Mouse (Mus musculus) urinary bladder, postnatal 14 days (tissue): ENCODE data around the gene Pigr.

Experiments
- DNase-seq: peaks from one replicate; pipeline ENCODE4 v3.0.0; 2021; ENCODE audit warnings: low spot score

Gene Pigr

DNA sequence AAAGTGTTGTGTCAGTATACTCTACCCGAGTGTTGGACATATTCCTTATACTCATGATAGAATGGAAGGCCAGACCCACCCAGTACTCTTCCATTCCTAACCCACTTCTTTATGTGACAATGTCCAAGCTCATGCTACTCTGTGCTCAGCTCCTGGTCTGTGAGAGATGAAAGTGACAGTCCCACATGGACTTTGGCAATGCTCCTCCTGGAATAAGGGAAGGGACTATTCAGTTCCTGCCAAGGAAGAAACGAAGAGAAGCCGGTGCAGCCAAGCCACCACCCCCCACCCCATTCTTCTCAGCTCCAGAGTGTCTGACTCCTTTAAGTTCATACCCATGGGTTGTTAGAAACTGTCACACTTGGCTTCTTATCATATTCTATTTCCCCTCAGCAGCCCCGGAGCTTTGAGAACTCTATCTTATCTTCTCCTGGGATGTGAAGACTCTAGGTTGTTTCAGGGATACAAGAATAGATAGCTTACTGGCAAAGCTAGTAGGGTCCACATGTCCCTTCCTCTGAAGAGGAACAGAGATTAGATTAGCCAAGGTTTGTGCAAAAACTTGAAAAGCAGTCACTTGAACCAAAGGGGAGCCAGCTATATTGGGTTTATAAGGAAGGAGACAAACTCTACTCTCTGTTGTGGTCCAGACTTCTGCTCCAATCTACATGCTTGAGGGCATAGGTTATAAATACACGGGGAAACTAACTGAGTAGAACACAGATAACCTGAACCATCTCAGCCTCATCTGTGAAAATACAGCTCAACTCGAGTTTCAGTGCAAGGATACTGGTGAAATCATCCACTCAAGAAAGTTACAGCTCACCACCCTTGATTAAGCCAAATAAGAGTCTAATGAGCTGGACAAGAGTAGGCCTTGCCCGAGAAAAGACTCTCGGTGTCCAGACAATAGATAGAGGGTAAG, 3.7 kb downstream of the Pigr start:
- DNase-seq, result no peak

DNA sequence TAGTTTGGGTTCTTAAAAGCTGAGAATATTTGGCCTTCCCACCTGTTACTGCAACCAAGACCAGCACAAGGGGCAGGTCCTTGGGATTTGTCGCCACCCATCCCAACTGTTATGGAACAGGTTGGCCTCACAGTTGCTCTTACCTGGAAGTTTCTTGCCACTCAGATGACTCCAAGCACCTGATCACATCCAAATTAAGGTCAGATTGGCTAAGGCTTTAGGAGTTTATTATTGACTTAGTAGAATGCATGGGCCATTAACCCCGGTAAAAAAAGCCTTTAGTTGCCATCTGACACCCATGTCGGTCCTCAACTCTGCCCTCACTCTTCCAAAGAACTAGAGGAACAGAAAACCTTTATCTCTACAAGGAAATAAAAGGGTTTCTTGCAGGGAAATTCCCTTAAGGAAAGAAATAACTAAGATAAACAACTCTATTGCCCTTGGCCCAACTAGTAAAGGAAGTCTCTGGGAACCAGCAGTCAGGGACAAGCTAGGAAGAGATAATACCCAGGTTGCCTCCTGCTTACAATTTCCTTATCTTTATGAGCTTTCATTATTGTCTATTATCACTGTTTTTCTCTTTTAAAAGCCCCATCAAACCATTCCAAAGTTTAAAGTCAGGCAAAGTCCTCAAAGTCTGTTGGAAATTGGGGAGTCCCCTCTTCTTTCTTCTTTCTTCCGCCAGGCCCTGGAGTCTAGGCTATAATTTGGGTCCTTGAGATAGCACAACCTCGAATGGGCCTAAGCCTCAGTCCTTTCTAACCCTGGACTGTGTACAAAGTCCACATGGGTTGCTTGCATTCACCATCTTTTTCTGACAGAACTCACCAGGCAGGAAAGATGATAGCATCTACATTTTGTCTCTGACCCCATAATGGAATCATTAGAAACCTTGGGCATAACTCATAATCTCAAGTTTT, 6.0 kb downstream of the Pigr start:
- no peak for DNase-seq

DNA sequence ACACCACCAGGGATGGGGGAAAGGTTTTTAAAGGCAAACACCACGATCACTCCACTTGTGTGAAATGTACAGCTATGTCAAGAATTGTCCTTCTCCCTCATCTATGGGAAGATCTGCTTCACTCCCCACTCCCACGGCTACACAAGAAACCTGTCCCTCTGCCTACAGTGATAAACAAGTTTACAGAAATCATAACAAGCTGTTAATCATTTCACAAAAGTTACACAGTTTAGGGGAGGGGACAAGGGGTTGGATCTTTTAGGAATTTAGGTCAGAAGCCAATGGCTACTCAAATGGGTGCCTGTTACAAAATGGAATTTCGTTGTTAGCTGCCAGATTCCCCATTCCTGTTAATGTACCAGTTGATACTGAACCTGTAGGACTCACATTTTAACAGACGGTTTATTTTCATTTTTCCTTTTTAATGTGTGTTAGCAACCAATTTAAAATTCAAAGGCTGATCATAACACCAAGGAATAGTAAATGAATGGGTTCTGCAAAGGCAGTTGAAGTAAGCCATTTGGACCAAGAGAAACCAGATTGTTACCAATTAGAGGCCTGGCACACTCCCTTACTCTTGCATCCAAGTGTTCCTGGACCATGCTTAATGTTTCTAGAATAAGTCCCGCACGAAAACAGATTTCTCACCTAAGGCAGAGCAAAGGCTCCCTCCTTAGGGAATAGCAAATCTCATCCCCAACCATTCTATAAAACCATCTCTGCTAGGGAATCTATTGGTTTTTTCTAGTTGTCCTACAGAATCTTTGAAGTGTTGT, 8.9 kb downstream of the Pigr start:
- no peak for DNase-seq

DNA sequence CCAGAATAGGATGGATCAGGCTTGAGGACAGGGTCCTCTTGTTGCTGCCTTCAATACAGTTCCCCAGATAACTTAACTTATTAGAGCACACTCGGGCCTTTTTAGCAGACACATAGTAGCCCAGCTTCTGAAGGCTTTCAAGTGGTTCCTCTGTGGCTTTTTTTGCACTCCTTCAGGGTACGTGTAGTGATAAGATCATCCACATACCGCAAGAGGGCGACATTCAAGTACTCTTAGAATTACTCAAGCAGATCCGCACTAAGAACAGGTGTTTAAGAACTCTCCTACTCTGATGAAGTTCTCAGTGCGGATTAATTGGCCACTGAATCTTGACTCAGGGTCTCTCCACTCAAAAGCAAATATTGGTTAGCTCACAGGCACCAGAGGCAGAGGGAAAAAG, 11.8 kb downstream of the Pigr start:
- peak; percentile 23 for DNase-seq

DNA sequence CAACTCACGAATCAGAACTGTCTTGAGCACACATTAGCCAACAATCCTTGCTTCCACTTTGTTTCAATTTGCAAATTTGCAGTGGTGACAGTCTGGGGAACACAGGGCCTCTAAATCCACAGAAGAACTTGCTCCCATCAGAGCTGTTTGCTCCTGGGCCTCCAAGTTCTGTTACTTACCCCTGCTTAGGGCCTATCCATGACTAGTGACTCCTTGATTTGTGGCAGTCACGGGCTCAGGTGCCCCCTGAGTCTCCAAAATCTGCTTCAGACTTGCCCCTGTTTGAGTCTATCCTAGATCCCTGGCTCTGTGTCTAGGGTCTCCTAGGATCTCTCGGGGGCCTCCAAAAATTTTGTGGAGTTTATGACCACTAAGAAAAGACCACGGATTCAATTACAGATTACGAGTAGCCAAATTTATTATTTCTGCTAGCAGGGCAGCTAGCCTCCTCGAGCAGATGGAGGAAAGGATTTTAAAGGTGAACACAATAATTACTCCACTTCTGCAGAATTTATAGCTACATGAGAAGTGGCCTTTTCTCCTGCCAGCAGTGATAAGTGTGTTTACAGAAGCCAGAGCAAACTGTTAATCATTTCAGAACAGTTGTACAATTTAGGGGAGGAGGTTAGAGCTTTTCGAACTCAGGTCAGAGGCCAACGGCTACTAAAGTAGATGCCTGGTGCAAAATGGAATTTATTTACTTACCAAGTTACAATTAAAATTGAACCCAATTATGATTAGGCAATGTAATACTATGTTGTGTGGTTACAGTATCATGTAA, 14.3 kb downstream of the Pigr start:
- no peak for DNase-seq

DNA sequence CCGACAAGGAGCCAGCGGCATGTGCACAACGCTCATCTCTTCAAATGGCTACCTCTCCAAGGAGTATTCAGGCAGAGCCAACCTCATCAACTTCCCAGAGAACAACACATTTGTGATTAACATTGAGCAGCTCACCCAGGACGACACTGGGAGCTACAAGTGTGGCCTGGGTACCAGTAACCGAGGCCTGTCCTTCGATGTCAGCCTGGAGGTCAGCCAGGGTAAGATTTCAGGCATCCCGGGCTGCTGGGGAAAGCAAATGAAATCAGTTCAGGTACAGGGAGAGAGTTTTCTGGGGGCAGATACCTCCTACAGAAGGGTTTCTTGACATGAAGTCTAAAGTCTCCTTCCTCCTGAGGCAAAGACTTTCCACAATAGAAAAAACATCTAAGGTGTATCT, 15.1 kb downstream of the Pigr start:
- no peak for DNase-seq

DNA sequence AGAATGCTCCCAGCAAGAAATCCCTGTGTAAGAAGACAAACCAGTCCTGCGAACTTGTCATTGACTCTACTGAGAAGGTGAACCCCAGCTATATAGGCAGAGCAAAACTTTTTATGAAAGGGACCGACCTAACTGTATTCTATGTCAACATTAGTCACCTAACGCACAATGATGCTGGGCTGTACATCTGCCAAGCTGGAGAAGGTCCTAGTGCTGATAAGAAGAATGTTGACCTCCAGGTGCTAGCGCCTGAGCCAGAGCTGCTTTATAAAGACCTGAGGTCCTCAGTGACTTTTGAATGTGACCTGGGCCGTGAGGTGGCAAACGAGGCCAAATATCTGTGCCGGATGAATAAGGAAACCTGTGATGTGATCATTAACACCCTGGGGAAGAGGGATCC, 18.0 kb downstream of the Pigr start:
- DNase-seq, result no peak

DNA sequence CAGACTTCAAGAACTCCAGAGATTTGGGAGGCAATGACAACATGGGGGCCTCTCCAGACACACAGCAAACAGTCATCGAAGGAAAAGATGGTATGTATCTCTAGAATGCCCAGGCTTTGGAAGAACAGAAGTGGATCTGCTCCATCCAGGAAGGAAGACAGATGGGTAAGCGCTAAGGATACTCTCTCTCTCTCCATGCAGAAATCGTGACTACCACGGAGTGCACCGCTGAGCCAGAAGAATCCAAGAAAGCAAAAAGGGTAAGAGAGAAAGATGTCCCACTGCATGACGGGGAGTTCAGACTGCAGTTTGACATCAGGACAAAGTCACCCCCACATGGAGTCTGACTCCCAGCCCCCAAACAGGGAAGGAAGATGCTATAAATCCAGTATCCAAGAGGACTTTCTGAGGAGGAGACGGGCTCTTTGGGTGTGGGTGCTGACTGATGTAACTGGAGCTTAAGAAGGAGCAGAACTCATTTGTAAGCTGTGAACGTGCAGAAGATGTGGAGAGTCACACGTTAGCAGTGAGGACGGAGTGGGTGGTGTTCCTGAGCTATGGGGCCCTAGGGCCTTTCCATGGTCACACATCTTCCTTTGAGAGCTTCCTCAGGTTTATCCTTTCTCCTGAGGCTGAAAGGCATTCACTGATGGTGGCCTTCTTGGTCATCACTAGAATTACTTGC, 23.2 kb downstream of the Pigr start:
- no peak for DNase-seq

DNA sequence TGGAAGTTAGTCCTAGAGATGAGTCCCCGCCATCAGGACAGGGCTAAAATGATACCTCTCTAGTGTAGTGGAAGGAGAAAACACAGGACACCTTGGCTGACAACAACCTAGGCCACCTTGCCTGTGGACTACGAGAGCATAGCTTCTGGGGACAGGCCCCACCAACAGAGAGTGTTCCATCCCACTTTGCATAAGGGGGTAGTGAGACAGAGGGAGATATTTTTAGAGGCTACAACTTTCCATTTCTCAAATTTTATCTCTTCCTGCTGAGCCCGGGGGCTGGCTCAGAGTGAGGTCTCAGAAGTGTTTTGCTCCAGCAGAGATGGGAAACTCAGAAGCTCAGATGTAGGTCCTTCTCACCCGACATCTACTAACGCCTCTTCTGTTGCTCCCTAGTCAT, 23.9 kb downstream of the Pigr start:
- no peak for DNase-seq

DNA sequence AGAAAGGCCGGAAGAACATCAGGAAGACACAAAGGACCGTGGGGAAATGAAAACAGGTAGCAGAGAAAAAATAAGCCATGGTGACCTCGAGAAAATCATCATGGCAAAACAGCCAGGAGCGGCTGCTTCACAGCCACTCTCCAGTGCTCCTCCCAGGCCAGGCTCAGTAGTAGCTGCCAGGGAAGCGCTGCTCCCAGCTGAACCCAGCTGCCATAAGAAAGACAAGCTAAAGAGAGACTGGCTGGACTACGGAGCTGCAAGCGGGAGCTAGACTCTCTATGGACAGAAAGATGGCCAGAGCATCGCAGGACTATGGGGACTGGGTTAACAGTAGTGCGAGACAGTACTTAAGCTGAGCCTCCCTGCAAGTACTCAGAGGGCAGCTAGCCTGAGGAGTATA, 28.3 kb downstream of the Pigr start:
- no peak for DNase-seq

DNA sequence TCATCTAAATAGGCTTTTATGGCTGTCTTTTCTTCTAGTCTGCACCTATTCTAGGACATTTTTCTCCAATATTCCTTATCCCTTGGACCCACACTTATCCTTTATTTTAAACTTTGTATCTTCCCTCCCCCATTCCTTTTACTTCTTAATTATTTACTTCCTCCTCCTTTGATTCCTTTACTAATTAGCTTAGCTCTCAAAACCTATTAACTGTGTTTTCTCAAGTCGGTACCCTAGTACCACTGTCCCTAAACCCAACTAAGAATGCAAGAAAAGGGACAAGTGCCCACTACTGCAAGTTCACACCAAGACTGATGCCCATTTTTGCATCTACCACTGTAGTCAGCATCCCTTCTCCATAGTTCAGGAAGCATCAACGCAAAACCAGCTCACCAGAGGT, 29.2 kb downstream of the Pigr start:
- DNase-seq, result no peak

DNA sequence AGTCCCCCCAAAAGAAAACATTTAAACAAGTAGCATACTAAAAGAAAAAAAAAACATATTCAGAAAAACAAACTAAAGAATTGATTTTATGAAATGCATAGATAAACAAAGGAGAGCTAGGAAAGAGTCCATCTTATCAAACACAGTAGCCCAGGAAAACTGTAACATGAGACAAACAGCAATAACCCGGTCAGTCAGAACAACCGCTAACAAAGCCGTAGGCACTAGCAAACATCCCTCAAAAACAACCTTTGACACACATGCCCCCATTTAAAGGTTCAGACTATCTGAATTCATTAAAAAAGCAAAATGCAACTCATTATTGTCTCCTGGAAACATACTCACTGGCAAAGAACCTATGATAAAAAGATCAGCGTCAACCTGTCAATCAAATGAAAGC, 31.0 kb downstream of the Pigr start:
- DNase-seq, result no peak

DNA sequence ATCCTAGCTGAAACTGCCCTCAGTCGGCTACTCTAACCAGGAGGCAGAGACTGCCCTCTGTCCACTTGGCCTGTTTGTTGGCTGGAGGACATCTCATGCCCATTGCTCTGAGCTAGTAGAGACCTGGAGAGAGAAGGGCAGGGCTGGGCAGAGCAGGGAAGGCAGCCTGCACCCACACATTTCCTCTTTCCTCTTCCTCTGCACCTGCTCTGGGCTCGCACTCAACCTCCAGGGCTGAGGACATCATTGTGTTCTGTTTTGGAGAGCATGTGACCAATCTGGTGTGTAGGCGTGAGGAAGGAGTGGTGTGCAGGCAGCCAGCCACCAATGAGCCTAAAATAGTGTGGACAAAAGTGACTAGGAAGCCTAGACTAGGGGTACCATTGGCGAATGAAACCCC, 37.8 kb downstream of the Pigr start:
- no peak for DNase-seq

DNA sequence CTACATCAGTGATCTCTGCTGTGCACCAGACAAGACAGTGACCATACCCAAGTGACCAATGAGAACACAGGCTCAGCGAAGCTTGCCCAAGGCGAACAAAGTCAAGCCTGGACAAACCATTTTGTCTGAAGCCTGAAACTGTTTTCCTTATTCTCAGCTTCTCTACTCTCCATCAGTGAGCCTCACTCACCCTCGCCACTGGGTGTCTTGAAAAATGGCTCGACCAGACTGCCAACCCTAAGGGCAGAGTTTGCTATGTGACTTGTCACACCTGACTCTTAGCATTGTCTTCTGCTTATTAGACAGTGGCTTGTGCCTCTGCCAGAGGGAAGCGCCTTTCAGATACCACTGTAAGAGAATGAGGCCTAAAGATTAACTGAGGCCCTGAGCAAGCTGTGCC, 38.3 kb downstream of the Pigr start:
- DNase-seq, result no peak

DNA sequence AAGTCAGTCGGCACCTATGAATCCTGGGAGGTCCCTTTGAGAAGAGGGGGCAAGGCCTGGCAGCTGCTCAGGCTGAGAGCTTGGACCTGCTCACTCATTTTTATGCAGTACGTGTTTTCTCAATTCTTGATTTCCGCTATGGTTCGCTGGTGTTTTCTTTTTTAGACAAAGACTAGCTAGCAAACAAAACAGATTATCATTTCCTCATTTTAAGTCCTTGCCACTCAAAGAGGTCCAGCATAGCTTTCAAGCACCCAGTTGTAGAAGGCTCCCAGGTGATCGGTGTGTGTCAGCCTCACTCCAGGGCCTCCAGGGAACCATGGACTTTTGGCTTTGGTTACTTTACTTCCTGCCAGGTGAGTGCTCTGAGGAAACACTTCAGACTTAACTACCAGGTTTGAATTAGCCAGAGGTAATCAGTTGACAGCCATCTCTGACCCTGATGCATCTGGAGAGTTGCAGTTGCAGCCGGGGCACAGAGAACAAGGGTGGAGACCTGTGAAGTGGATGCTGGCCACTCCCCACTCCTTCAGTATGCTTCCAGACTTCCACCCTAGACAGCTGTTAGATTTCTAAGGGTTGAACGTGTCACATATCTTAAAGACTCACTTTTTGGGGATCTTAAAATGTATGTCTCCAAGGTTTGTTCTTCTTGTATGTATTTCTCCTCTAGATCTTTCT, 39.2 kb downstream of the Pigr start, which contains the start of gene Fcmr:
Fcmr (plus strand) TSS at position 129 of the 681 bp plus-strand sequence.
- DNase-seq, result no peak

DNA sequence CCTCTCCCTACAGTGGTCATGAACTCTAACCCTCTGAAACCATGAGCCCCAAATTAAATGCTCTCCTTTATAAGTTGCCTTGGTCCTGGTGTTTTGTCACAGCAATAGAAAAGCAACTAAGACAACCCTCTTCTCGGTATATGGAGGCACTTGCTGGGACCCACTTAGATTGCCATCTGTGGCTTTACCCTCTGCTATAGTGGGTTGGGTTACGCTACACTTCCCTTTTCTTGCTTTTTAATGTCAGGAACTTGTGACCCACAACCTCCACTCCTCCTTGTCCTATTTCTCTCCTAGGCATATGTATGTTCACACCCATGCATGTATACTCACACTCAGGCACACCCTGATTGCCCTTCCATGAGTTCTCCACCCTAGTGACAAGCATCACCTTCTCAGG, 46.4 kb downstream of the Pigr start:
- DNase-seq, result no peak

DNA sequence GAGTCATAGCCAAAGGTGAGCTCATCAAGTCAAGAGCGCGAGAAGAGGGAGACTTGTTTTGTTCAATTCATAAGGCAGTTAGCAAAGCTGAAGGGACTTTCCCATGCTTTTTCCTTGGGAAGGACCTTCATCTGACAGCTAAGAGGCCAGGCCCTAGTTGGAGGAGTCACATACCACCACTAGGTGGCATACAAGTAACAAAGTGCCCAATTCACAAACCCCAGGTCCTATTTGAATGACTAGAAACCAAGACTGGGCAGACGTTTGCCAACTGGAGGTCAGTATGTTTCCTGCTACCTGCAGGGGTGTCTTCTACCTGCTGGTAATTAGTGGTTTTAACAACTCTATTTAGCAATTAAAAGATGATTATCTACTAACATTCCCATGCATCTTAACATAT, 48.7 kb downstream of the Pigr start:
- DNase-seq, result peak; percentile 36

DNA sequence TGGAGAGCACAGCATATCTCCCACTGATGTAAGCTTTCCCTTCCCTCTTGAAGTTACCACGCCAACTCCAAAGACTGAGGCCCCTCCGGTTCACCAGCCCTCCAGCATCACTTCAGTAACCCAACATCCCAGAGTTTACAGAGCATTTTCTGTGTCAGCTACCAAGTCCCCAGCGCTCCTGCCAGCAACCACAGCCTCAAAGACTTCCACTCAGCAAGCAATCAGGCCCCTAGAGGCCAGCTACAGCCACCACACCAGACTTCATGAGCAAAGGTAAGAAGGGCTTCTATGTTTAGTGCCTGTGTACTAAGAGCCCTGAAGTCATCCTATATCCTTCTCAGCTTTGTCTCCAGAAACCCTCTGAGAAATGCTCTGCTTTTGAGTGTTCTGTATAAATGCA, 49.4 kb downstream of the Pigr start:
- no peak for DNase-seq

DNA sequence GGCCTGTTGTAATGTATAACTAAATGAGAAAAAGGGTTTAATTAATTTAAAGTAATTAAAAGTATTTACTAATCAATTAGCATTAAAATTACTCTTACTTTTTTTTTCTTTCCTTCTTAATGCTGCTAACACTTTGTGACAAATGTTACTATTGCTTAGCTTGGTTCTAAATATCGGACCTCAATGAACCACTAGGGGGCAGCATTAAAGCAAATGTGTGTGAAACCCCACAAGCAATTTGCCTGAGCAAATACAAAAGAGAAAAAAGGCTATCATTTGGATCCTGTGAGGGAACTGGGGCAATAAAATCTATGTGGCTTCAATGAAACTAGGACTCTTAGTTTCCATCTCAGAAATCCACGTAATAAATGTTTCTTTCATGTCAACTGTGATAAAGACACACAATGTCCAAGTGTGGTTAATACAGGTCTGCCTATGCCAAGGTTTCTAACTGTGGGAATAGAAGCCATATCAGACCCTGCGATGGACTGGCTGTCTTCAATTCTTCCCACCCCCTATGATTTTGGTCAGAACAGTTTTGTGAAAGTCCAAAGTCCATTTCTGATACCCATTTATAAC, 50.5 kb downstream of the Pigr start:
- peak; percentile 53 for DNase-seq
